Mouse (Mus musculus): ENCODE measurements around the gene Scarb2. TPM values are rescaled to one million over a fixed set of nuclear protein-coding genes. Genes with fewer than 3 reads are reported as not detected.

Scarb2 gene
- polyA plus RNA-seq, 1 experiment from 2014 or later: 17.6 TPM

- Histone ChIP-seq H3K4me3 (ENCODE audit: low read depth, low read length) (no peak overlapping the region), H3K9me3 (ENCODE audit: control insufficient read depth, low read length) (no peaks in the 10 kb centered on the region), H3K4me2 (ENCODE audit: low read depth, low read length) (no peak overlapping the region), H3K36me3 (ENCODE audit: control insufficient read depth, insufficient read depth, low read length) (peaks cover under 1% of the 10 kb centered on the region; the same call in 1 of the 2 replicates), H3K9ac (replicated peaks; ENCODE audit: low read depth, low read length) (no peak overlapping the region), H3K27ac (ENCODE audit: low read depth, low read length) (no peak overlapping the region), H3K27me3 (ENCODE audit: control insufficient read depth, insufficient read depth, low read length) (no peaks in the 10 kb centered on the region), H3K4me1 (ENCODE audit: control insufficient read depth, insufficient read depth, low read length) (no peaks in the 10 kb centered on the region)
- WGBS: 79% methylated on average over 5 of the region's 5 CpGs
- no peak for ATAC-seq (ENCODE audit: low read depth)
Measured at GRCm38 (mm10) chr5:92465511-92465910, 41.1 kb downstream of the Scarb2 start.

DNA sequence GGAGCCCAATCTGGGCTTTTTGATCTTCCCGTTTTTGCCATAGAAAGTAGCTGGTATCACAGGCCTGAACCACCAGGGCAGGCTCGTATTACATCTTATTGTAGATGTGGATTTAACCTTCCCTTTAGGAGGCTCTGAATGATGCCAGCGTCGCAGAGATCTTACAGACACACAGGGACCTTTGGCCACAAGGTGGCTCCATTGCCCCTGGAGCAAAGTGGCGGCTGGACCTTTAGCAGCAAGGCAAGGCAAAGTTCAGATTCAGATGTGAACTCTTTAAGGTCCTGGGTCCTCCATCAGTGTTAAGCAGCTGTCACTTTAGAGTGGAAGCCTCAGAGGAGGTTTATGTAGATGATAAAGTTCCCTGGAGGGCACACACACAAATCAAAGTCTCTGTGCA lies 45.3 kb downstream of the Scarb2 start:
- H3K27me3 ChIP-seq (ENCODE audit: control insufficient read depth, insufficient read depth, low read length): no peaks in the 10 kb centered on the region
- H3K36me3 ChIP-seq (ENCODE audit: control insufficient read depth, insufficient read depth, low read length): peaks cover 9% of the 10 kb centered on the region
- 26% methylated on average over 5 of the region's 5 CpGs for WGBS
- no peaks in the 10 kb centered on the region for H3K9me3 ChIP-seq (ENCODE audit: control insufficient read depth, low read length)
- ATAC-seq (ENCODE audit: low read depth): no peak
- H3K4me3 ChIP-seq (ENCODE audit: low read depth, low read length): no peak overlapping the region
- H3K4me1 ChIP-seq (ENCODE audit: control insufficient read depth, insufficient read depth, low read length): no peaks in the 10 kb centered on the region
- H3K4me2 ChIP-seq (ENCODE audit: low read depth, low read length): no peak overlapping the region
- no peak overlapping the region for H3K27ac ChIP-seq (ENCODE audit: low read depth, low read length)
- no peak overlapping the region for H3K9ac ChIP-seq (replicated peaks; ENCODE audit: low read depth, low read length)

- 53% methylated on average over 5 of the region's 5 CpGs for WGBS
- peaks cover 25% of the 10 kb centered on the region for H3K36me3 ChIP-seq (ENCODE audit: control insufficient read depth, insufficient read depth, low read length)
- no peaks in the 10 kb centered on the region for H3K9me3 ChIP-seq (ENCODE audit: control insufficient read depth, low read length)
- H3K4me3 ChIP-seq (ENCODE audit: low read depth, low read length): no peak overlapping the region
- H3K27ac ChIP-seq (ENCODE audit: low read depth, low read length): no peak overlapping the region
- no peak overlapping the region for H3K4me2 ChIP-seq (ENCODE audit: low read depth, low read length)
- H3K9ac ChIP-seq (replicated peaks; ENCODE audit: low read depth, low read length): no peak overlapping the region
- no peak for ATAC-seq (ENCODE audit: low read depth)
- no peaks in the 10 kb centered on the region for H3K4me1 ChIP-seq (ENCODE audit: control insufficient read depth, insufficient read depth, low read length)
- no peaks in the 10 kb centered on the region for H3K27me3 ChIP-seq (ENCODE audit: control insufficient read depth, insufficient read depth, low read length)
Measured at GRCm38 (mm10) chr5:92458726-92459125, 47.9 kb downstream of the Scarb2 start.

GRCm38 (mm10) chr5:92457410-92457809 lies 49.2 kb downstream of the Scarb2 start:
- WGBS: 88% methylated on average over 2 of the region's 2 CpGs
- Histone ChIP-seq H3K9me3 (ENCODE audit: control insufficient read depth, low read length) (no peaks in the 10 kb centered on the region), H3K27me3 (ENCODE audit: control insufficient read depth, insufficient read depth, low read length) (no peaks in the 10 kb centered on the region), H3K4me1 (ENCODE audit: control insufficient read depth, insufficient read depth, low read length) (no peaks in the 10 kb centered on the region), H3K27ac (ENCODE audit: low read depth, low read length) (no peak overlapping the region), H3K9ac (replicated peaks; ENCODE audit: low read depth, low read length) (no peak overlapping the region), H3K36me3 (ENCODE audit: control insufficient read depth, insufficient read depth, low read length) (peaks cover 27% of the 10 kb centered on the region), H3K4me3 (ENCODE audit: low read depth, low read length) (no peak overlapping the region), H3K4me2 (ENCODE audit: low read depth, low read length) (no peak overlapping the region)
- no peak for ATAC-seq (ENCODE audit: low read depth)

GRCm38 (mm10) chr5:92452876-92453275 lies 53.8 kb downstream of the Scarb2 start:
- H3K4me3 ChIP-seq (ENCODE audit: low read depth, low read length): no peak overlapping the region
- no peaks in the 10 kb centered on the region for H3K4me1 ChIP-seq (ENCODE audit: control insufficient read depth, insufficient read depth, low read length)
- H3K27ac ChIP-seq (ENCODE audit: low read depth, low read length): no peak overlapping the region
- ATAC-seq (ENCODE audit: low read depth): no peak
- 93% methylated on average over 5 of the region's 5 CpGs for WGBS
- H3K36me3 ChIP-seq (ENCODE audit: control insufficient read depth, insufficient read depth, low read length): peaks cover 50% of the 10 kb centered on the region
- H3K27me3 ChIP-seq (ENCODE audit: control insufficient read depth, insufficient read depth, low read length): no peaks in the 10 kb centered on the region
- no peak overlapping the region for H3K4me2 ChIP-seq (ENCODE audit: low read depth, low read length)
- no peak overlapping the region for H3K9ac ChIP-seq (replicated peaks; ENCODE audit: low read depth, low read length)
- no peaks in the 10 kb centered on the region for H3K9me3 ChIP-seq (ENCODE audit: control insufficient read depth, low read length)

- no peaks in the 10 kb centered on the region for H3K9me3 ChIP-seq (ENCODE audit: control insufficient read depth, low read length)
- no peak for ATAC-seq (ENCODE audit: low read depth)
- no peak overlapping the region for H3K4me3 ChIP-seq (ENCODE audit: low read depth, low read length)
- no peak overlapping the region for H3K4me2 ChIP-seq (ENCODE audit: low read depth, low read length)
- H3K36me3 ChIP-seq (ENCODE audit: control insufficient read depth, insufficient read depth, low read length): peaks cover 42% of the 10 kb centered on the region
- H3K9ac ChIP-seq (replicated peaks; ENCODE audit: low read depth, low read length): no peak overlapping the region
- no peaks in the 10 kb centered on the region for H3K4me1 ChIP-seq (ENCODE audit: control insufficient read depth, insufficient read depth, low read length)
- H3K27ac ChIP-seq (ENCODE audit: low read depth, low read length): no peak overlapping the region
- no peaks in the 10 kb centered on the region for H3K27me3 ChIP-seq (ENCODE audit: control insufficient read depth, insufficient read depth, low read length)
- whole genome bisulfite sequencing: 95% methylated on average over 5 of the region's 5 CpGs
Measured at GRCm38 (mm10) chr5:92446736-92447135, 59.9 kb downstream of the Scarb2 start.

- WGBS: 90% methylated on average over 2 of the region's 2 CpGs
- no peak overlapping the region for H3K9ac ChIP-seq (replicated peaks; ENCODE audit: low read depth, low read length)
- H3K36me3 ChIP-seq (ENCODE audit: control insufficient read depth, insufficient read depth, low read length): peaks cover 31% of the 10 kb centered on the region
- no peaks in the 10 kb centered on the region for H3K27me3 ChIP-seq (ENCODE audit: control insufficient read depth, insufficient read depth, low read length)
- no peak overlapping the region for H3K4me3 ChIP-seq (ENCODE audit: low read depth, low read length)
- H3K27ac ChIP-seq (ENCODE audit: low read depth, low read length): no peak overlapping the region
- no peak overlapping the region for H3K4me2 ChIP-seq (ENCODE audit: low read depth, low read length)
- ATAC-seq (ENCODE audit: low read depth): no peak
- H3K4me1 ChIP-seq (ENCODE audit: control insufficient read depth, insufficient read depth, low read length): no peaks in the 10 kb centered on the region
- H3K9me3 ChIP-seq (ENCODE audit: control insufficient read depth, low read length): no peaks in the 10 kb centered on the region
Measured at GRCm38 (mm10) chr5:92445016-92445415, 61.6 kb downstream of the Scarb2 start.

- Histone ChIP-seq H3K27ac (ENCODE audit: low read depth, low read length) (no peak overlapping the region), H3K4me3 (ENCODE audit: low read depth, low read length) (no peak overlapping the region), H3K27me3 (ENCODE audit: control insufficient read depth, insufficient read depth, low read length) (no peaks in the 10 kb centered on the region), H3K36me3 (ENCODE audit: control insufficient read depth, insufficient read depth, low read length) (peaks cover 18% of the 10 kb centered on the region), H3K9ac (replicated peaks; ENCODE audit: low read depth, low read length) (no peak overlapping the region), H3K4me1 (ENCODE audit: control insufficient read depth, insufficient read depth, low read length) (no peaks in the 10 kb centered on the region), H3K4me2 (ENCODE audit: low read depth, low read length) (no peak overlapping the region), H3K9me3 (ENCODE audit: control insufficient read depth, low read length) (no peaks in the 10 kb centered on the region)
- WGBS: 93% methylated on average over 7 of the region's 7 CpGs
- no peak for ATAC-seq (ENCODE audit: low read depth)
Measured at GRCm38 (mm10) chr5:92442914-92443313, 63.7 kb downstream of the Scarb2 start.

DNA sequence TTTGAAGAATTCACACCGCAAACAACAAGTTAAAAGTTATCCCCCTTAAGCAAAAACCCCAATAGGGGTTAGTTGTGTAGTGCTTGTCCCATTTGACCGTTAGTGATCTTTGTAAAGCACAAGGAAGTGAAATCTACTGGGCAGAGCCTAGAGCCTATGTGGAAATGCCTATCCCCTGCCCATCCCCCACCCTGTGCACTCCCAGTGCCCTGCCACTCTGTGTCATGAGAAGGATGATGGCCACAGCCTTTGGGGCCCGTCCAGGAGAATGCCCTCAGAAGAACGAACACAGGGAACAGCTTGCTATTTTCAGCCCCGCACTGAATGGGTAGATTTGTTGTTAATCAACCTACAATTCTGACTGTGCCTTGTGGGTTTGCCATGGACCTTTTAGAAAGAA lies 65.1 kb downstream of the Scarb2 start:
- Histone ChIP-seq H3K4me2 (ENCODE audit: low read depth, low read length) (no peak overlapping the region), H3K36me3 (ENCODE audit: control insufficient read depth, insufficient read depth, low read length) (peaks cover 7% of the 10 kb centered on the region; the same call in 1 of the 2 replicates), H3K4me1 (ENCODE audit: control insufficient read depth, insufficient read depth, low read length) (no peaks in the 10 kb centered on the region), H3K4me3 (ENCODE audit: low read depth, low read length) (no peak overlapping the region), H3K27me3 (ENCODE audit: control insufficient read depth, insufficient read depth, low read length) (no peaks in the 10 kb centered on the region), H3K9ac (replicated peaks; ENCODE audit: low read depth, low read length) (no peak overlapping the region), H3K9me3 (ENCODE audit: control insufficient read depth, low read length) (no peaks in the 10 kb centered on the region), H3K27ac (ENCODE audit: low read depth, low read length) (no peak overlapping the region)
- ATAC-seq (ENCODE audit: low read depth): no peak
- 67% methylated on average over 5 of the region's 5 CpGs for WGBS

GRCm38 (mm10) chr5:92438540-92438939 lies 68.1 kb downstream of the Scarb2 start:
- no peak overlapping the region for H3K4me3 ChIP-seq (ENCODE audit: low read depth, low read length)
- no peaks in the 10 kb centered on the region for H3K36me3 ChIP-seq (ENCODE audit: control insufficient read depth, insufficient read depth, low read length)
- no peaks in the 10 kb centered on the region for H3K9me3 ChIP-seq (ENCODE audit: control insufficient read depth, low read length)
- H3K4me2 ChIP-seq (ENCODE audit: low read depth, low read length): no peak overlapping the region
- no peak overlapping the region for H3K9ac ChIP-seq (replicated peaks; ENCODE audit: low read depth, low read length)
- 91% methylated on average over 8 of the region's 8 CpGs for WGBS
- no peak overlapping the region for H3K27ac ChIP-seq (ENCODE audit: low read depth, low read length)
- ATAC-seq (ENCODE audit: low read depth): no peak
- H3K4me1 ChIP-seq (ENCODE audit: control insufficient read depth, insufficient read depth, low read length): 0 out of 2 replicates have a peak, but pooled peaks cover 3% of the 10 kb centered on the region
- no peaks in the 10 kb centered on the region for H3K27me3 ChIP-seq (ENCODE audit: control insufficient read depth, insufficient read depth, low read length)
